Mouse (Mus musculus) kidney, adult 2 months (tissue): ENCODE measurements around the gene Tmem14a.
"Not testable (repeated sequence)": the region's sequence is repeated elsewhere in the genome, so short reads cannot be mapped to it uniquely, and the experiment has no call there.

Experiments
- CTCF ChIP-seq: fragments of 200-500 bp; conservative IDR thresholded peaks from 2 replicates; pipeline ENCODE4 v1.5.1; 2011; ENCODE audit warnings: low read depth, mild to moderate bottlenecking, control low read depth, low read length, moderate library complexity, mixed read lengths; ENCODE audit not compliant: insufficient read depth, insufficient read length
- POLR2A ChIP-seq: fragments of 200-500 bp; IDR thresholded peaks from one replicate; pipeline ENCODE4 v1.6.1; 2011; ENCODE audit warnings: low read depth, low read length, control low read depth

- TF ChIP-seq POLR2A, CTCF: not testable (repeated sequence)
These were observed 10.7 kb downstream of the Tmem14a start for GRCm38 (mm10) chr1:21228740-21229722.
